Mouse (Mus musculus): ENCODE measurements around the gene Slco2b1.

Gene Slco2b1

GRCm38 (mm10) chr7:99648623-99649022, 62.5 kb downstream of the Slco2b1 start:
- no peak for DNase-seq

- DNase-seq: no peak
Observed at GRCm38 (mm10) chr7:99644701-99645100, 66.4 kb downstream of the Slco2b1 start.

GRCm38 (mm10) chr7:99642078-99642477, 69.1 kb downstream of the Slco2b1 start:
- DNase-seq: no peak

- no peak for DNase-seq
Observed at GRCm38 (mm10) chr7:99641245-99641644, 69.9 kb downstream of the Slco2b1 start.

GRCm38 (mm10) chr7:99633966-99634665, 77.0 kb downstream of the Slco2b1 start:
- no peak for DNase-seq

GRCm38 (mm10) chr7:99632286-99632685, 78.9 kb downstream of the Slco2b1 start:
- no peak for DNase-seq

GRCm38 (mm10) chr7:99627366-99627765, 83.8 kb downstream of the Slco2b1 start:
- no peak for DNase-seq

- DNase-seq: peak; percentile 40
Observed at GRCm38 (mm10) chr7:99626376-99627270, 84.5 kb downstream of the Slco2b1 start, which contains the start of gene Tpbgl. TSS of gene Tpbgl (minus strand) at chr7:99627103.

- peak; percentile 89 for DNase-seq
Observed at GRCm38 (mm10) chr7:99625722-99626375, 85.3 kb downstream of the Slco2b1 start.

- peak; percentile 33 for DNase-seq
Observed at GRCm38 (mm10) chr7:99618860-99619259, 92.3 kb downstream of the Slco2b1 start.

- no peak for DNase-seq
Observed at GRCm38 (mm10) chr7:99618264-99618663, 92.9 kb downstream of the Slco2b1 start.

Measured in right cerebral cortex, adult 18-20 months (tissue).